Mouse (Mus musculus): ENCODE measurements around the gene Dennd1b.

DNA sequence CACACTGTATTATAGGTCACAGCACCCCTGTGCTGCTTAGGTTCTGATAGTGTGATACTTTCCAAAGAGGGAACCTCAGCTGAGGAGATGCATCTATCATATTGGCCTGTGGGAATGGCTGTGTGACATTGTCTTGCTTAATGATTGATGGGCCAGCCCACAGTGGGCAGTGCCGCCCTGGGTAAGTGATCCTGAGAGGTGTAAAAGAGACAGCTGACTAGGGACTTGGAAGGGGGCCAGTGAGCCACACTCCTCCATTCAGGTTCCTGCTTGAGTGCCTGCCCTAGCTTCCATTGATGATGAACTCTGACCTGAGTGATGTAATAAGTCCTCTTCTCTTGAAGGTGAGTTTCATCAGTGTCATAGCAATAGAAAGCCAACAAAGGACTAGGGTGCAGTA, 176.4 kb downstream of the Dennd1b start:
- TF ChIP-seq CTCF (IDR thresholded peaks at IDR 0.05; ENCODE audit: control insufficient read depth, insufficient read depth, low read length) (no peak), POLR2A (IDR thresholded peaks at IDR 0.05; ENCODE audit: borderline replicate concordance, control insufficient read depth, low read depth, low read length) (no peak)
